Mouse (Mus musculus): ENCODE data around the gene Lsm3. TPM values are rescaled to one million over a fixed set of nuclear protein-coding genes. Genes with fewer than 3 reads are reported as not detected.
"Not testable (repeated sequence)": the region's sequence is repeated elsewhere in the genome, so short reads cannot be mapped to it uniquely, and the experiment has no call there.

Lsm3 gene
- 10 to 100 TPM; 25.7 to 28.9 TPM for total RNA-seq (2021)
- long read RNA-seq, experiment 1, transcript Lsm3-201 (4 exons, 743 nt) = major isoform, 31 of 49 reads
- long read RNA-seq, experiment 1, partial matches to known transcripts = 15 of 49 reads
- long read RNA-seq, experiment 1, other reads (novel, unspliced or antisense) = 3 of 49 reads
- long read RNA-seq, experiment 2, transcript Lsm3-201 (4 exons, 743 nt) = major isoform, 42 of 48 reads
- long read RNA-seq, experiment 2, partial matches to known transcripts = 6 of 48 reads
- long read RNA-seq, experiment 2, other reads (novel, unspliced or antisense) = 0 of 48 reads

DNA sequence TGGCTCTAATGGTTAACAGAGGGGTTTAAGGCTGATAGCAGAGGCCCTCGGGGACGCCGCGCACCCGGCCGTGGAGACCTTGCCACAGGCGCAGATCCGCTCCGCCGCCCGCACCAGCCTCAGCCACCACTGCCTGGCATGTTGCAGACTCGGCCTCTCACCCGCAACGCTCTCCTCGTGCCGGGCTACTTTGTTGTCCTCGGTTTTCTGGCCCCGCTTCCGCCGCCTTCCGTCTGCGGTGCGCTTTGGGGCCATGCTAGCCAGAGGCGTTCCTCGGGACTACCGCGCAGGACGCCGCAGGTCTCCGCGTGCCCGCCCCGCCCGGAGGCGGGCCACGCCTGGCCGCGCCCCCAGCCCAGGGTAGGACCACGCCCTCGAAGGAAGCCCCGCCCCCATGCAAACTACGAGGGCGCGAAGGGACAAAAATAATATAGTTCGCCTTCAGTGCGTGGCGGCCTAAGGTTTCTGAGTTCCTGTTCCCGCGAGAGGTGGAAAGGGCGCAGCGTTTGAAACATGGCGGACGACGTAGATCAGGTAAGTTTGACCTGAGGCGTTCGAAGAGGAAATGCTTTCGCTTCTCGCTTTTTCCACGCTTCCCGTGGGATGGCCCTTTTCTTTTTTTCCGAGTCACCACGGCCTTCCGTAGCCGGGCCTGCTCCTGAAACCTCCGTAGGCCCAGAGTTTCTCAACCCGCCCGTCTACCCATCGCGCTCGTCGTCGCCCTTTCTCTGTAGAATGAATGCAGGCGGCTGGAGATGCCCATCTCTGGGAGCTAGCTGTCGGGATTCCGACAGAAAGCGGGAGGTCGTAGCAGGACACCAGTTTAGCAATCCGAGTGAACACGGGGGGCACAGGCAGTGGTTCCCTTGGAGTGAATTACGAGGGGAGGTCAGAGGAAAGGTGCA lies at the start of gene Lsm3, which contains the start of gene Xpc:
TSS of gene Lsm3 (plus strand) at position 384 of the 905 bp plus-strand sequence.
TSS of gene Xpc (minus strand) at position 344 of the 905 bp plus-strand sequence.
- intact Hi-C loops (cut with DNase I) = no loop called here
- DNase-seq = peak; percentile 95 to 99

- DNase-seq = no peak
- intact Hi-C loops (cut with DNase I) = no loop called here
These were observed 48.6 kb upstream of the Lsm3 start for GRCm38 (mm10) chr6:91467106-91467505.

GRCm38 (mm10) chr6:91470712-91471111 lies 45.0 kb upstream of the Lsm3 start:
- no peak for DNase-seq
- intact Hi-C loops (cut with DNase I) = no loop called here

- DNase-seq; intact Hi-C loops (cut with DNase I): not testable (repeated sequence)
These were observed 44.3 kb upstream of the Lsm3 start for GRCm38 (mm10) chr6:91471427-91471826.

DNA sequence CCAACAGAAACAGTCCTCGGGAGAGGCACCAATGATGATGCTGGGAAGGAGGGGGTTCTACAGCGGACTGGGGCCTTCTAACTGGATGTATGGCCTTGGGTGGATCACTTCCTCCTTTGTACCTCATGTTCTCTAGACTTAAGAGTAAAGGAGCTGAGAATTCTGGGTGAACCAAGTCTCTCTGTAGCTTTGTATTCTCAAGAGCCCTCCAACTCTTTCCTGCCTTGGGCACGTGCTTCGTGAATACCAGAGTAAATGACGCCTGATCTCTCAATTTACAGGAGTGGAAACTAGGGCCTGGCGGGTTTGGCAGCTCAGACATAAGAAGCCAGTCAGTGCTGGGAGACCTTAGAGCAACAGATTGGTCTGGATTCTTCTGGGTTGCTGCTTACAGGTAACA lies 43.4 kb upstream of the Lsm3 start:
- no peak for DNase-seq
- intact Hi-C loops (cut with DNase I) = loop anchor here (2.0 kb wide), 1 partner anchor 36 kb away; no protein-coding TSS in a partner anchor

DNA sequence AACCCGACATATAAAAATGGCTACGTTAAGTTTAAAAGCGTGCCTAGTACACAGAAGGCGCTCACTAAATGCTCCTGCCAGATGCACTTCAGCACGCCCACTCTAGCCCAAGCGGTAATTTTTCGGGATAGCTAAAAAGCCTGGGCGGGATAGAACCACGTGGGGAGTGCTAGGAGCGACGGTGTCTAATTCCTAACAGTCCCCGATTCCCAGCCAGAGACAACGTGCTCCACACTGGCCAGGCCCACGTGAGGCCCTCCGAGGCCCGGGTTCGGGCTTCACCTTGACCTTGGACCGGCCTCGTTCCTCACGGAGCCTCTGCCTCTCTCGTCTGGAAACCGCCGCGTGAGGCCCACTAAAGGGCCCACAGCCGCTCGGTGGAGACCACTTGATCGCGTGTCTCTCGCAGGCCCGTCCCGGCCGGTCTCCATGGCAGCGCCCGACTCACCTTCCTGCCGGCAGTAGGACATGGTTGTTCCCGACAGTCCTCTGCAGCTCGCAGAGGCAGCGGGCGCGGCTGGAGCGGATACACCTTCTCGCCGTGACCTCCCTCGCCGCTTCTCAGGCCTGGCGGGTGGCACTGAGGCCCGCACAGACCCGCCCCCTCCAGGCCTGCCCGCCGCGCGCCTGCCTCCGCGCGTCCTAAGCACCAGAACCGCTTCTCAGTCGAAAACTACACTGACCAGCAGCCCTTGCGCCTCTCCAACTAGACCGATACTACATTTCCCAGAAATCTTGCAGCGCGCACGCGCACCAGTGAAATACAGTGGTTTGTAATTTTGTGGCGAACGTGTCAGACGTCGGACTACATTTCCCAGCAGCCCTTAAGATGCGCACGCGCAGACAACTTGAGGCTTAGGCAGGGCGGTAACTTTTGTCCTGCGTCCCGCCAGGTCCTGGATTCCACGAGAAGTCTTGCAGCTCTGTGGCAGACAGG lies 42.6 kb upstream of the Lsm3 start, which contains the start of the genes Chchd4 and Tmem43:
TSS of gene Chchd4 (minus strand) at position 679 of the 937 bp plus-strand sequence.
TSS of gene Tmem43 (plus strand) at position 836 of the 937 bp plus-strand sequence.
- intact Hi-C loops (cut with DNase I) = loop anchor here (2.0 kb wide), 1 partner anchor 36 kb away; no protein-coding TSS in a partner anchor
- DNase-seq = peak; percentile 98 to 99

DNA sequence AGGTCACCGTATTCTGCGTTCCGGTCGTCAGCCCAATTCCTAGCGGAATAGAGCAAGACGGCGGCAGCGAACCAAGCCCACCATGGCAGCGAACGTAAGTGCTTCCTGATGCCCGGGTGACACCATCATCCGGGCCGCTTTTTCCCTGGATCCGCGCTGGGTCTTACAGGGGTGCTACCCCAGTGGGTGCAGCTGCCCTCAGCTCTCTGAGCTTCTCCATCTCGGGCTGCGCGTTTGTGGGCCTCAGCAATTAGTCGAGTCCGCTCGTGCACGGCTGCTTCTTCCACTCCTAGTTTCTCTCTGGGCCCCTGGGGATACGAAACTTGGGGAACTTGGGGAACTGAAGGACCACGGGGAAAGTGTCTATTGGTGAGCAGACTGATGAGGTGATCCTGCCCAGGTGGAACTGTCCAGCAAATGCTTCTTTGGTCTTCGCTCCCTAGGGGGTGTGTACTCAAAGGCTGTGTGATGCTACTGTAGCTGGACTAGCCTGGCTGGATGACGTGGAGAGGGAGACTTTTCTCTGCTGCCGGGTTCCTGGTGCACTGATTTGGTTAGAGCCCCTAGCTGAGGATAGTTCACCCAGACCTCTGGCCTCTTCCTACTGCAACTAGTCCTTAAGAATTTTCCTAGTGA lies 41.8 kb upstream of the Lsm3 start:
- intact Hi-C loops (cut with DNase I) = loop anchor here (2.0 kb wide), 1 partner anchor 35 kb away; no protein-coding TSS in a partner anchor
- no peak for DNase-seq

GRCm38 (mm10) chr6:91474441-91475190 lies 41.1 kb upstream of the Lsm3 start:
- peak in 1 of 2 experiments; percentile 30 for DNase-seq

GRCm38 (mm10) chr6:91476541-91476940 lies 39.2 kb upstream of the Lsm3 start:
- intact Hi-C loops (cut with DNase I) = no loop called here
- DNase-seq = no peak

More at GRCm38 (mm10) chr6:91474441-91475190, 41.1 kb upstream of the Lsm3 start:
- intact Hi-C loops (cut with DNase I) = no loop called here

DNA sequence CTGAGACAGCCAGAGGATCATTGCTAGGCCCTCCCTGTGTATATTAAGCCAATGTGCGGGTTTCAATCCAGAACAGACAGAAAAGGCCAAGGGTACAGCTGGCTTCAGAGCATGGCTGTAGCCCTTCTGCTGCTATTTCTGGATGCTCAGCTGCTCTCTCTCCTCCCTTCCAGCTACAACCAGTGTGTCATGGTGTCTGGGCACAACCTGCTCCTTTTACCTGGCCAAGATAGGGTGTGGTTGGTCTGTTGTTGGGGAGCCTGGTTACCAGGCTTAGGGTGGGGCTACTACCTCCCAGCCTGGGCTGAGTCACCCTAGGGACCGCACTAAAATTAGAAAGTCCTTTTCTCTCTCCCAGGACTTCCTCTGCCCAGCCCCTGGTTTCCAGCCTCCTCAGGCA lies 32.4 kb upstream of the Lsm3 start:
- intact Hi-C loops (cut with DNase I) = no loop called here
- peak in 1 of 2 experiments; percentile 31 for DNase-seq

DNA sequence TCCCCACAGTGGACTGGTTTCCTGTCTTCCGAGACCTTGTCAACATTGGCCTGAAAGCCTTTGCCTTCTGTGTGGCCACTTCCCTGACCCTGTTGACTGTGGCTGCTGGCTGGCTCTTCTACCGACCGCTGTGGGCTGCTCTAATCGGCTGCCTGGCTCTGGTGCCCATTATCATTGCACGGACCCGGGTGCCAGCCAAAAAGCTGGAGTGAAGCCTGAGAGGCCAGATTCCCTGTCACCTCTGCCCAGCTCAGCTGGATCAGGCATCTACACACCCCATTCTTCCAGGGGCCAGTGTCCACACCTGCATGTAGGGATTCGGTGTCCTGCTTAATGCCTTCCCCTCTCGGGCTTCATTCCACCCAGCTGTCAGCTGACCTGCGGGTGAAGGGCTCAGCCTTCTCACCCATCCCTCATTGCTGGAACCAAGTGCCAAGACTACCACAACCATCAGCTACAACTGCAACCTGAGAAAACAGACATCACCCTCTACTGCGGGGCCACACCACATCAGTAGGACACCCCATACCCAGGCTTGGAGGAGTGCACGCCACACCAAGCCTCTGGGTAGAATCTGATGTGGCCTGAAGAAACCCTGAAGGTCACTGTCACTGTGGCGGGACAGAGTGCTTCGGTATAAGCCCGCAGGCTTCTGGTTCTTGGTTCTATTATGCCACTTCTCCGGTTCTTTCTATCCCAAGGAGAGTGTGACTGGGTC lies 28.8 kb upstream of the Lsm3 start:
- intact Hi-C loops (cut with DNase I) = no loop called here
- DNase-seq = no peak

GRCm38 (mm10) chr6:91488496-91489212 lies 27.1 kb upstream of the Lsm3 start:
- intact Hi-C loops (cut with DNase I) = no loop called here
- DNase-seq = no peak

- DNase-seq = no peak
- intact Hi-C loops (cut with DNase I) = no loop called here
These were observed 25.9 kb upstream of the Lsm3 start for GRCm38 (mm10) chr6:91489872-91490271.

- intact Hi-C loops (cut with DNase I) = no loop called here
- DNase-seq = no peak
These were observed 24.7 kb upstream of the Lsm3 start for GRCm38 (mm10) chr6:91491004-91491403.

- DNase-seq = no peak
- intact Hi-C loops (cut with DNase I) = no loop called here
These were observed 22.7 kb upstream of the Lsm3 start for GRCm38 (mm10) chr6:91493053-91493452.

GRCm38 (mm10) chr6:91494526-91494925 lies 21.2 kb upstream of the Lsm3 start:
- intact Hi-C loops (cut with DNase I) = no loop called here

GRCm38 (mm10) chr6:91503302-91503701 lies 12.4 kb upstream of the Lsm3 start:
- intact Hi-C loops (cut with DNase I) = no loop called here
- DNase-seq = no peak

More at GRCm38 (mm10) chr6:91494526-91494925, 21.2 kb upstream of the Lsm3 start:
- DNase-seq = no peak
